Mouse (Mus musculus): ENCODE measurements at regions not wholly inside any gene's neighbourhood (a gene's known extent, or its start where the extent isn't known, plus 50 kb on each side); places are given as distances from the start of the nearest gene placed in this dataset.
A peak's percentile ranks its signal among the peaks of the same experiment; 100 is the strongest.

GRCm38 (mm10) chr11:44027046-44027445 is 126.0 kb upstream of the Adra1b start:
- DNase-seq (ENCODE audit: low spot score in 2 of 2): no peak

- DNase-seq (ENCODE audit: low spot score in 2 of 2): no peak
Measured at GRCm38 (mm10) chr11:44046083-44046482, 145.1 kb upstream of the Adra1b start.

GRCm38 (mm10) chr11:44049253-44049976 is 148.4 kb upstream of the Adra1b start:
- DNase-seq (ENCODE audit: low spot score in 2 of 2): no peak

GRCm38 (mm10) chr11:44052481-44052880 is 151.5 kb upstream of the Adra1b start:
- DNase-seq (ENCODE audit: low spot score in 2 of 2): peak in 1 of 2 experiments; percentile 7

GRCm38 (mm10) chr11:44062446-44062845 is 161.4 kb upstream of the Adra1b start:
- no peak for DNase-seq (ENCODE audit: low spot score in 2 of 2)

- DNase-seq (ENCODE audit: low spot score in 2 of 2): no peak
Measured at GRCm38 (mm10) chr11:44066176-44066575, 165.2 kb upstream of the Adra1b start.

- no peak for DNase-seq (ENCODE audit: low spot score in 2 of 2)
Measured at GRCm38 (mm10) chr11:44083716-44084115, 182.7 kb upstream of the Adra1b start.

- no peak for DNase-seq (ENCODE audit: low spot score in 2 of 2)
Measured at GRCm38 (mm10) chr11:44086951-44087350, 185.9 kb upstream of the Adra1b start.

- DNase-seq (ENCODE audit: low spot score in 2 of 2): no peak
Measured at GRCm38 (mm10) chr11:44089514-44089913, 188.5 kb upstream of the Adra1b start.

GRCm38 (mm10) chr11:44095280-44095679 is 194.3 kb upstream of the Adra1b start:
- no peak for DNase-seq (ENCODE audit: low spot score in 2 of 2)

GRCm38 (mm10) chr11:44103188-44103840 is 202.3 kb upstream of the Adra1b start:
- DNase-seq (ENCODE audit: low spot score in 2 of 2): no peak

GRCm38 (mm10) chr11:44103841-44104191 is 202.8 kb upstream of the Adra1b start:
- no peak for DNase-seq (ENCODE audit: low spot score in 2 of 2)

- DNase-seq (ENCODE audit: low spot score in 2 of 2): no peak
Measured at GRCm38 (mm10) chr11:44106231-44106630, 205.2 kb upstream of the Adra1b start.

GRCm38 (mm10) chr11:44111525-44111924 is 210.5 kb upstream of the Adra1b start:
- no peak for DNase-seq (ENCODE audit: low spot score in 2 of 2)

GRCm38 (mm10) chr11:44127088-44127487 is 226.1 kb upstream of the Adra1b start:
- peak in 1 of 2 experiments; percentile 7 for DNase-seq (ENCODE audit: low spot score in 2 of 2)

GRCm38 (mm10) chr11:44128481-44128880 is 227.5 kb upstream of the Adra1b start:
- no peak for DNase-seq (ENCODE audit: low spot score in 2 of 2)

- no peak for DNase-seq (ENCODE audit: low spot score in 2 of 2)
Measured at GRCm38 (mm10) chr11:44133244-44133643, 232.2 kb upstream of the Adra1b start.

GRCm38 (mm10) chr11:44136024-44136423 is 235.0 kb upstream of the Adra1b start:
- no peak for DNase-seq (ENCODE audit: low spot score in 2 of 2)

GRCm38 (mm10) chr11:44142996-44143395 is 242.0 kb upstream of the Adra1b start:
- DNase-seq (ENCODE audit: low spot score in 2 of 2): peak in 1 of 2 experiments; percentile 7

- DNase-seq (ENCODE audit: low spot score in 2 of 2): no peak
Measured at GRCm38 (mm10) chr11:44144477-44144876, 243.5 kb upstream of the Adra1b start.

- DNase-seq (ENCODE audit: low spot score in 2 of 2): no peak
Measured at GRCm38 (mm10) chr11:44146419-44146818, 245.4 kb upstream of the Adra1b start.

GRCm38 (mm10) chr11:44153576-44153975 is 246.3 kb upstream of the Il12b start:
- no peak for DNase-seq (ENCODE audit: low spot score in 2 of 2)

- no peak for DNase-seq (ENCODE audit: low spot score in 2 of 2)
Measured at GRCm38 (mm10) chr11:44155591-44155990, 244.3 kb upstream of the Il12b start.

All from frontal cortex, postnatal 10 days (tissue).